Mouse (Mus musculus) midbrain, embryonic 16.5 days (tissue): ENCODE data around the gene Mecom. TPM values are rescaled to one million over a fixed set of nuclear protein-coding genes. Genes with fewer than 3 reads are reported as not detected.

Experiments
- ATAC-seq: fragments of 200-750 bp; cut with Nextera tagmentation; 2 replicates; pipeline ENCODE4 v1.8.0; 2017; ENCODE audit warnings: moderate TSS enrichment
- H3K27ac ChIP-seq: fragments of 300-500 bp; sonication (generic); 2 replicates; pipeline ENCODE4 v1.5.1; 2014; ENCODE audit warnings: mild to moderate bottlenecking, low read length, mixed read lengths
- H3K27me3 ChIP-seq: fragments of 300-500 bp; sonication (generic); 2 replicates; pipeline ENCODE4 v1.6.1; 2014; ENCODE audit warnings: low read depth, low read length, mixed read lengths; ENCODE audit not compliant: control insufficient read depth, insufficient read depth
- H3K36me3 ChIP-seq: fragments of 300-500 bp; sonication (generic); 2 replicates; pipeline ENCODE4 v1.6.1; 2014; ENCODE audit warnings: mild to moderate bottlenecking, low read length, moderate library complexity, mixed read lengths; ENCODE audit not compliant: control insufficient read depth, insufficient read depth
- H3K4me1 ChIP-seq: fragments of 300-500 bp; sonication (generic); 2 replicates; pipeline ENCODE4 v1.6.1; 2014; ENCODE audit warnings: mild to moderate bottlenecking, low read length, mixed read lengths; ENCODE audit not compliant: control insufficient read depth, insufficient read depth
- H3K4me2 ChIP-seq: fragments of 300-500 bp; sonication (generic); 2 replicates; pipeline ENCODE4 v1.6.1; 2014; ENCODE audit warnings: mild to moderate bottlenecking, low read length, mixed read lengths
- H3K4me3 ChIP-seq: fragments of 300-500 bp; sonication (generic); 2 replicates; pipeline ENCODE4 v1.5.1; 2014; ENCODE audit warnings: low read depth, mild to moderate bottlenecking, low read length, moderate library complexity, mixed read lengths
- H3K9ac ChIP-seq: fragments of 300-500 bp; sonication (generic); 2 replicates; pipeline ENCODE4 v1.6.1; 2014; ENCODE audit warnings: low read depth, low read length, mixed read lengths
- H3K9me3 ChIP-seq: fragments of 300-500 bp; sonication (generic); replicated peaks from 2 replicates; pipeline ENCODE4 v1.6.1; 2014; ENCODE audit warnings: mild to moderate bottlenecking, low read length, mixed read lengths; ENCODE audit not compliant: control insufficient read depth, poor library complexity, severe bottlenecking
- WGBS: fragments of 180-500 bp; shearing (Covaris S2); extraction: QIAGEN DNeasy Blood & Tissue Kit; methylation state at CpG from one replicate; pipeline ENCODE4 v1.1.7; 2014; 5-methylcytosine and 5-hydroxymethylcytosine counted together
- polyA plus RNA-seq: library from polyadenylated mRNA; unstranded; fragments of >200 nt; fragmentation: Nextera tagmentation; extraction: Ambion mirVana; gene quantifications from 2 replicates; pipeline ENCODE4 v1.2.1, GENCODE M21; 2015

The Mecom gene
- polyA plus RNA-seq, 1 experiment from 2014 or later: 4.0 TPM

GRCm38 (mm10) chr3:30390346-30390745, 157.5 kb downstream of the Mecom start:
- Histone ChIP-seq H3K27me3 (no peaks in the 10 kb centered on the region), H3K9me3 (no peaks in the 10 kb centered on the region), H3K4me1 (no peaks in the 10 kb centered on the region), H3K9ac (no peak overlapping the region), H3K27ac (no peak overlapping the region), H3K4me2 (no peak overlapping the region), H3K4me3 (no peak overlapping the region), H3K36me3 (no peaks in the 10 kb centered on the region)
- ATAC-seq: no peak
- 91% methylated on average over 5 of the region's 5 CpGs for WGBS

GRCm38 (mm10) chr3:30380273-30380672, 167.5 kb downstream of the Mecom start:
- no peaks in the 10 kb centered on the region for H3K36me3 ChIP-seq
- H3K27me3 ChIP-seq: no peaks in the 10 kb centered on the region
- no peak overlapping the region for H3K4me3 ChIP-seq
- no peak for ATAC-seq
- H3K9ac ChIP-seq: no peak overlapping the region
- no peaks in the 10 kb centered on the region for H3K4me1 ChIP-seq
- H3K27ac ChIP-seq: no peak overlapping the region
- H3K4me2 ChIP-seq: no peak overlapping the region
- 48% methylated on average over 4 of the region's 4 CpGs for WGBS
- H3K9me3 ChIP-seq: no peaks in the 10 kb centered on the region

GRCm38 (mm10) chr3:30379301-30379700, 168.5 kb downstream of the Mecom start:
- no peak overlapping the region for H3K9ac ChIP-seq
- no peak overlapping the region for H3K4me3 ChIP-seq
- no peaks in the 10 kb centered on the region for H3K36me3 ChIP-seq
- H3K27me3 ChIP-seq: no peaks in the 10 kb centered on the region
- H3K4me2 ChIP-seq: no peak overlapping the region
- no peak overlapping the region for H3K27ac ChIP-seq
- no peaks in the 10 kb centered on the region for H3K9me3 ChIP-seq
- H3K4me1 ChIP-seq: no peaks in the 10 kb centered on the region
- no peak for ATAC-seq
- WGBS: 79% methylated on average over 6 of the region's 6 CpGs

GRCm38 (mm10) chr3:30371472-30371871, 176.3 kb downstream of the Mecom start:
- H3K4me3 ChIP-seq: 0 out of 2 replicates have a peak overlapping the region, but pooled peaks have one; percentile 15
- no peaks in the 10 kb centered on the region for H3K36me3 ChIP-seq
- peak; percentile 60; the same call in 1 of the 2 replicates for ATAC-seq
- 41% methylated on average over 7 of the region's 7 CpGs for WGBS
- H3K27ac ChIP-seq: no peak overlapping the region
- H3K9me3 ChIP-seq: no peaks in the 10 kb centered on the region
- peak overlapping the region; percentile 48 for H3K4me2 ChIP-seq
- H3K9ac ChIP-seq: no peak overlapping the region
- H3K27me3 ChIP-seq: no peaks in the 10 kb centered on the region
- no peaks in the 10 kb centered on the region for H3K4me1 ChIP-seq

- Histone ChIP-seq H3K27me3 (no peaks in the 10 kb centered on the region), H3K4me2 (peak overlapping the region; percentile 48), H3K4me1 (no peaks in the 10 kb centered on the region), H3K27ac (no peak overlapping the region), H3K9ac (no peak overlapping the region), H3K36me3 (no peaks in the 10 kb centered on the region), H3K4me3 (peak overlapping the region; percentile 15; the same call in 1 of the 2 replicates), H3K9me3 (no peaks in the 10 kb centered on the region)
- 19% methylated on average over 16 of the region's 16 CpGs for WGBS
- peak; percentile 48; the same call in 1 of the 2 replicates for ATAC-seq
These were observed 176.8 kb downstream of the Mecom start for GRCm38 (mm10) chr3:30370860-30371455.

GRCm38 (mm10) chr3:30366621-30367020, 181.2 kb downstream of the Mecom start:
- WGBS: 90% methylated on average over 7 of the region's 7 CpGs
- ATAC-seq: no peak
- Histone ChIP-seq H3K9me3 (no peaks in the 10 kb centered on the region), H3K9ac (no peak overlapping the region), H3K4me1 (no peaks in the 10 kb centered on the region), H3K4me2 (no peak overlapping the region), H3K36me3 (no peaks in the 10 kb centered on the region), H3K27me3 (no peaks in the 10 kb centered on the region), H3K27ac (no peak overlapping the region), H3K4me3 (no peak overlapping the region)

GRCm38 (mm10) chr3:30361190-30361589, 186.6 kb downstream of the Mecom start:
- no peaks in the 10 kb centered on the region for H3K4me1 ChIP-seq
- H3K4me3 ChIP-seq: no peak overlapping the region
- no peak overlapping the region for H3K9ac ChIP-seq
- H3K4me2 ChIP-seq: no peak overlapping the region
- no peaks in the 10 kb centered on the region for H3K27me3 ChIP-seq
- no peaks in the 10 kb centered on the region for H3K36me3 ChIP-seq
- WGBS: 81% methylated on average over 5 of the region's 5 CpGs
- H3K27ac ChIP-seq: no peak overlapping the region
- no peak for ATAC-seq
- H3K9me3 ChIP-seq: no peaks in the 10 kb centered on the region

GRCm38 (mm10) chr3:30353878-30354727, 193.7 kb downstream of the Mecom start:
- H3K36me3 ChIP-seq: no peaks in the 10 kb centered on the region
- H3K27ac ChIP-seq: no peak overlapping the region
- peaks cover 6% of the 10 kb centered on the region for H3K4me1 ChIP-seq
- H3K9ac ChIP-seq: no peak overlapping the region
- no peaks in the 10 kb centered on the region; the same call in 1 of the 2 replicates for H3K27me3 ChIP-seq
- 48% methylated on average over 6 of the region's 6 CpGs for WGBS
- H3K9me3 ChIP-seq: no peaks in the 10 kb centered on the region
- no peak; the same call in 1 of the 2 replicates for ATAC-seq
- H3K4me3 ChIP-seq: no peak overlapping the region
- no peak overlapping the region for H3K4me2 ChIP-seq

- no peaks in the 10 kb centered on the region; the same call in 1 of the 2 replicates for H3K27me3 ChIP-seq
- peak; percentile 79 for ATAC-seq
- no peak overlapping the region for H3K9ac ChIP-seq
- H3K36me3 ChIP-seq: no peaks in the 10 kb centered on the region
- H3K4me2 ChIP-seq: no peak overlapping the region
- H3K4me1 ChIP-seq: peaks cover 6% of the 10 kb centered on the region
- H3K27ac ChIP-seq: no peak overlapping the region
- no peaks in the 10 kb centered on the region for H3K9me3 ChIP-seq
- 27% methylated on average over 7 of the region's 7 CpGs for WGBS
- H3K4me3 ChIP-seq: no peak overlapping the region
These were observed 198.5 kb downstream of the Mecom start for GRCm38 (mm10) chr3:30349279-30349678.
